Mouse (Mus musculus) ES-E14 (cell line): ENCODE measurements at regions not wholly inside any gene's neighbourhood (a gene's known extent, or its start where the extent isn't known, plus 50 kb on each side); places are given as distances from the start of the nearest gene placed in this dataset.

Experiments
- CHD2 ChIP-seq: IDR thresholded peaks from 2 replicates; pipeline ENCODE4 v1.6.1; 2014; ENCODE audit warnings: mild to moderate bottlenecking, low read depth, low read length, inconsistent platforms
- HCFC1 ChIP-seq: IDR thresholded peaks from 2 replicates; pipeline ENCODE4 v1.6.1; 2012; ENCODE audit warnings: low read length, inconsistent platforms, borderline replicate concordance; ENCODE audit not compliant: insufficient read depth
- ZC3H11A ChIP-seq: IDR thresholded peaks from 2 replicates; pipeline ENCODE4 v1.6.1; 2012; ENCODE audit warnings: low read depth, mild to moderate bottlenecking, inconsistent platforms, low read length, borderline replicate concordance

- no peak for TF ChIP-seq ZC3H11A
- TF ChIP-seq CHD2: no peak
- TF ChIP-seq HCFC1: no peak
Observed at GRCm38 (mm10) chr15:61297447-61298208, 374.8 kb upstream of the A1bg start.
